Mouse (Mus musculus): ENCODE results near the gene D10Jhu81e. TPM values are rescaled to one million over a fixed set of nuclear protein-coding genes. Genes with fewer than 3 reads are reported as not detected.
A peak's percentile ranks its signal among the peaks of the same experiment; 100 is the strongest.

The D10Jhu81e gene
- polyA plus RNA-seq, 1 experiment, result 16.6 TPM

DNA sequence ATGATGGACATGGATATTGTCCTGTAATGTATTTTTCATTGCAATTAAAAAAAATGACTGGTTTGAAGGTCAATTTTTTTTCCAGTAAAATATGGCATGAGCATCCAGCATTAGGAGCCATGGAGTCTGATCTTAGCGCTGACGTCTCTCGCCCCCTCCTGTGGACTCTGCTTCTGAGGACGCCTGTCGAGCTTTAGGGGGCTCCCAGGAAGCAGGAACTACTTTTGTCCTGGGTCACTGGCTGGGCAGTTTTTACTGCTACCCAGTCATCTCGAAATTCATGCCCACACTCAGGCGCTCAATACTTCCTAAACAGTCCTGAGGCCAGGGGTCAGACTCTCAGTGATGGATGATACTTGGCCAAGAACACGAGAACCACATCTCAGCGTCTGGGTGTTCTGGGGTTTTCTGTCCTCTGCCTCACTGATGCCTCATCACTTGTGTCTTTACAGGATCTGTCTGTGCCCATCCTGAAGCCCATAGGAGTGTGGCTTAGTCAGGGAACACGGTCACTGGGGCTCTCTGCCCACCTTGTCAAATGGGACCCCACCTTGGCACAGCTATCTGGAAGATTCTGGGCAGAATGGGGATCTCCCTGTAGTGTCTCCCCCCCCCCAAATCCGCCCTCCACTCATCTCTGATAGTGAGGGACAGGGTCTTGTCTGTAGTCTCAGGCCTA lies 29.9 kb downstream of the D10Jhu81e start:
- Histone ChIP-seq H3K4me3 (ENCODE audit: low read depth, low read length) (no peak overlapping the region), H3K27me3 (ENCODE audit: control insufficient read depth, insufficient read depth, low read length, poor library complexity, severe bottlenecking) (no peaks in the 10 kb centered on the region), H3K9ac (ENCODE audit: low read depth, poor library complexity, severe bottlenecking) (no peak overlapping the region), H3K9me3 (replicated peaks; ENCODE audit: control insufficient read depth, insufficient read depth, low read length, poor library complexity, severe bottlenecking) (no peaks in the 10 kb centered on the region), H3K27ac (ENCODE audit: insufficient read depth, low read length) (no peak overlapping the region), H3K36me3 (ENCODE audit: control insufficient read depth, insufficient read depth, low read length, poor library complexity, severe bottlenecking) (no peaks in the 10 kb centered on the region), H3K4me1 (ENCODE audit: control insufficient read depth, insufficient read depth, low read length) (peaks cover under 1% of the 10 kb centered on the region)
- no peak for TF ChIP-seq CTCF (IDR thresholded peaks at IDR 0.05; ENCODE audit: low read depth, low read length)
- no peak for TF ChIP-seq EP300 (IDR thresholded peaks at IDR 0.05; ENCODE audit: insufficient read depth, low read depth, low read length)
- no peak for TF ChIP-seq POLR2A (IDR thresholded peaks at IDR 0.05; ENCODE audit: insufficient read depth, low read length)

DNA sequence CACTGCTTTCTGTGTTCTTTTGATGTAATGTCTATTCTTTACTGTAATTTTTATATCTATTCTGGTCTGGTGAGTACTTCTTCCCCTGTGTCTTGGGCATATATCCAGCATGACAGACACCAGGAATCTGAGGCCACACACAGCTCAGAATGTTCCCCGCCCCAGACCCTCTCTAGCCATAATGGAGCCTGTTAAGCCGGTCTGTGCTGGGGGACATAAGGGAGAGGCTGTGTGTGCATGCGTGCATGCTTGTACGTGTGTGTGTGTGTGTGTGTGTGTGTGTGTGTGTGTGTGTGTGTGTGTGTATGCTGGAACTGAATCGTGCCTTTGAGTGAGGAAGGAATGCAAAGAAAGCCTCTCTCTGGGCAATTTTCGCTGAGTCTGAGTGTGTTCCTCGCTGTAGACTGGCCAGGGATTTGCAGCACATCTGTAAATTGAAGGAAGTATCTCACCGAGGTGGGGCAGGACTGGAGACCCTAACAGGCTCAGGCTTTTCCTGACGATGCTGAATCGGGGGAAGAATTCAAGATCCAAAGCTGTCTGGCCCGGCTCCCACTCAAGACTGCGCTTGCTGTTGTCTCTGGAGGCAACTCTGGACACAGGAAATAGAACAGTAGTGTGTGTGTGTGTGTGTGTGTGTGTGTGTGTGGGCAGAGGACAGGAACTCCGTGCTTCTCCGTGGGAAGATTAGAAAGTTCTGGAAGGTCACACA lies 30.6 kb downstream of the D10Jhu81e start:
- Histone ChIP-seq H3K27me3 (ENCODE audit: control insufficient read depth, insufficient read depth, low read length, poor library complexity, severe bottlenecking) (no peaks in the 10 kb centered on the region), H3K36me3 (ENCODE audit: control insufficient read depth, insufficient read depth, low read length, poor library complexity, severe bottlenecking) (no peaks in the 10 kb centered on the region), H3K4me3 (ENCODE audit: low read depth, low read length) (no peak overlapping the region), H3K4me1 (ENCODE audit: control insufficient read depth, insufficient read depth, low read length) (peaks cover 2% of the 10 kb centered on the region), H3K27ac (ENCODE audit: insufficient read depth, low read length) (no peak overlapping the region), H3K9me3 (replicated peaks; ENCODE audit: control insufficient read depth, insufficient read depth, low read length, poor library complexity, severe bottlenecking) (no peaks in the 10 kb centered on the region), H3K9ac (ENCODE audit: low read depth, poor library complexity, severe bottlenecking) (no peak overlapping the region)
- TF ChIP-seq CTCF (IDR thresholded peaks at IDR 0.05; ENCODE audit: low read depth, low read length), result no peak
- no peak for TF ChIP-seq EP300 (IDR thresholded peaks at IDR 0.05; ENCODE audit: insufficient read depth, low read depth, low read length)
- no peak for TF ChIP-seq POLR2A (IDR thresholded peaks at IDR 0.05; ENCODE audit: insufficient read depth, low read length)

DNA sequence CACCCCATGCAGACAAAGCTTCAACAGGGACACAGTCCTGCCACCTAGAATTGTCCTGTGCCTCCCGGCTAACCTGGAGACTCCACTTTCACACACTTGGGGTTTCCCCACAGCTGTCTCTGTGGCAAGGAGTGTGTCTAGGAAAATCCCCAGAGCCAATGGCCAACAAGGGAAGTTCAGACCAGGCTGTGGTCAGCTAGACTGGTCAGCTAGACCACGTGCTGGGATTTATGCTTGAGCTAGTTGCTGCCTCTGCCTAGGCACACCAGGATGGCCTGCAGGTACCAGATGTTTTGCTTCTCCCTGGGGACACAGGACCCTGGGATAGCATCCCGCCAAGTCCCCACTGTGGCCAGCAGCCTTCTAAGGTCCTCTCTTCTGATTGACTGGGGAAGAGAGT lies 32.4 kb downstream of the D10Jhu81e start:
- Histone ChIP-seq H3K4me1 (ENCODE audit: control insufficient read depth, insufficient read depth, low read length) (peaks cover 2% of the 10 kb centered on the region), H3K9me3 (replicated peaks; ENCODE audit: control insufficient read depth, insufficient read depth, low read length, poor library complexity, severe bottlenecking) (no peaks in the 10 kb centered on the region), H3K9ac (ENCODE audit: low read depth, poor library complexity, severe bottlenecking) (no peak overlapping the region), H3K4me3 (ENCODE audit: low read depth, low read length) (no peak overlapping the region), H3K27ac (ENCODE audit: insufficient read depth, low read length) (no peak overlapping the region), H3K27me3 (ENCODE audit: control insufficient read depth, insufficient read depth, low read length, poor library complexity, severe bottlenecking) (no peaks in the 10 kb centered on the region), H3K36me3 (ENCODE audit: control insufficient read depth, insufficient read depth, low read length, poor library complexity, severe bottlenecking) (no peaks in the 10 kb centered on the region)
- no peak for TF ChIP-seq EP300 (IDR thresholded peaks at IDR 0.05; ENCODE audit: insufficient read depth, low read depth, low read length)
- TF ChIP-seq CTCF (IDR thresholded peaks at IDR 0.05; ENCODE audit: low read depth, low read length), result no peak
- TF ChIP-seq POLR2A (IDR thresholded peaks at IDR 0.05; ENCODE audit: insufficient read depth, low read length), result no peak

DNA sequence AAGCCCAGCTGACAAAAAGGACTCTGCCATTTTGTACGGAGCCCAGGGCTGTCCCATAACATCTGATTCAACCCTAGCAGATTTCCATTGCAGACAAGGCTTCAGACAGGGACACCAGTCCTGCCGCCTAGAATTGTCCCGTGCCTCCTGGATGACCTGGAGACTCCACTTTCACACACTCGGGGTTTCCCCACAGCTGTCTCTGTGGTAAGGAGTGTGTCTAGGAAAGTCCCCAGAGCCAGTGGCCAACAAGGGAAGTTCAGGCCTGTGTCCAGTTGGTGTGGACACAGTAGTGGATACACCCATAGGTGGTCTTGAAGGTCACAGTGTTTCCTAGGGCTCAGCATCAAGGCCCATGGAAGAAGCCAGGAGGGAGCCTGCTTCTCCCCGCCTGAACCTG lies 33.6 kb downstream of the D10Jhu81e start:
- H3K27me3 ChIP-seq (ENCODE audit: control insufficient read depth, insufficient read depth, low read length, poor library complexity, severe bottlenecking), result no peaks in the 10 kb centered on the region
- no peak for TF ChIP-seq CTCF (IDR thresholded peaks at IDR 0.05; ENCODE audit: low read depth, low read length)
- no peak for TF ChIP-seq EP300 (IDR thresholded peaks at IDR 0.05; ENCODE audit: insufficient read depth, low read depth, low read length)
- TF ChIP-seq POLR2A (IDR thresholded peaks at IDR 0.05; ENCODE audit: insufficient read depth, low read length), result no peak
- peaks cover 2% of the 10 kb centered on the region for H3K4me1 ChIP-seq (ENCODE audit: control insufficient read depth, insufficient read depth, low read length)
- no peaks in the 10 kb centered on the region for H3K36me3 ChIP-seq (ENCODE audit: control insufficient read depth, insufficient read depth, low read length, poor library complexity, severe bottlenecking)
- H3K27ac ChIP-seq (ENCODE audit: insufficient read depth, low read length), result no peak overlapping the region
- H3K9ac ChIP-seq (ENCODE audit: low read depth, poor library complexity, severe bottlenecking), result no peak overlapping the region
- H3K9me3 ChIP-seq (replicated peaks; ENCODE audit: control insufficient read depth, insufficient read depth, low read length, poor library complexity, severe bottlenecking), result no peaks in the 10 kb centered on the region
- no peak overlapping the region for H3K4me3 ChIP-seq (ENCODE audit: low read depth, low read length)

DNA sequence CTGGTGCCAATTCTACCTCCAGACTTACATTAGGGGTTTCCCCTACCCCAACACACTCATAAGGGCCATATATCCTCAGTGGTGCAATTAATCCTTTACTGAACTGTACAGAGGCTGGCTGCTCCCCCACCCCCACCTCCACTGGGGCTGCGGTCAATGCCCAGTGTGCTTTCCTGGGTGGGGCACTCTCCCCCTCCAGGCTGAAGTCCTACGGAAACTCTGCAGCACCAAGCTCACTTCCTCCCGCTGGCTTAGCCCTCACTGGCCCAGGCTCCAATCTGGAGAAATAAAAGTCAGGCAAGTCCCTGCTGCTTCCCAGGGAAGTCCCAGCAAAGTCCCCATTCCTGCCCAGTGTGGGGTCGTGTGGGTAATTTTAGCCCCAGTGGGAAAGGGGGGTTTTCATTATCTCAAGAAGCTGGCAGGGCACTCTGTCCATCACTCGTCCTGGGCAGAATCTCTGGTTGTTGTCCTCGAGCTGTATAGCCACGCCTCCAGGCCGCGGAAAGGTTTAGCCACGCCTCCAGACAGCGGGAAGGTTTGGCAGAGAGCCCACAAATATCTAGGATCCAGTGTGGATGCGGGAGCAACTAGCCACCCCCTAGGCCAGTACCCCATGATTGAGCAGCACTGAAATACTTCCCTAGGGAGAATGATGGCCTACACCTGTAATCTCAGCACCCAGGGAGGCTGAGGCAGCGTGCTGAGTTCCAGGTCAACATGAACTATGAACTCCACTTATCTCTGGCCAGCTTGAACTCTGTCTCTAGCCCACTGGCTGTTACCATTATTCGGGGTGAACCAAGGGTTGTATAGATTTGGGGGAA lies 34.4 kb downstream of the D10Jhu81e start:
- Histone ChIP-seq H3K27me3 (ENCODE audit: control insufficient read depth, insufficient read depth, low read length, poor library complexity, severe bottlenecking) (no peaks in the 10 kb centered on the region), H3K36me3 (ENCODE audit: control insufficient read depth, insufficient read depth, low read length, poor library complexity, severe bottlenecking) (no peaks in the 10 kb centered on the region), H3K4me3 (ENCODE audit: low read depth, low read length) (no peak overlapping the region; the same call in 1 of the 2 replicates), H3K9ac (ENCODE audit: low read depth, poor library complexity, severe bottlenecking) (0 out of 2 replicates have a peak overlapping the region, but pooled peaks have one; percentile 12), H3K27ac (ENCODE audit: insufficient read depth, low read length) (no peak overlapping the region), H3K9me3 (replicated peaks; ENCODE audit: control insufficient read depth, insufficient read depth, low read length, poor library complexity, severe bottlenecking) (no peaks in the 10 kb centered on the region), H3K4me1 (ENCODE audit: control insufficient read depth, insufficient read depth, low read length) (peaks cover 2% of the 10 kb centered on the region)
- TF ChIP-seq CTCF (IDR thresholded peaks at IDR 0.05; ENCODE audit: low read depth, low read length), result no peak
- TF ChIP-seq POLR2A (IDR thresholded peaks at IDR 0.05; ENCODE audit: insufficient read depth, low read length), result no peak

Data from ES-Bruce4 (cell line).